Mouse (Mus musculus): ENCODE results near the gene Fam160b1.

Fam160b1 gene

GRCm38 (mm10) chr19:57360341-57361130 is at the start of gene Fam160b1:
Fam160b1 (plus strand) TSS chr19:57360680.
- DNase-seq (ENCODE audit: extremely low spot score, low read depth, low spot score), result no peak

GRCm38 (mm10) chr19:57313226-57313625 is 47.3 kb upstream of the Fam160b1 start:
- no peak for DNase-seq (ENCODE audit: extremely low spot score, low read depth, low spot score)

DNA sequence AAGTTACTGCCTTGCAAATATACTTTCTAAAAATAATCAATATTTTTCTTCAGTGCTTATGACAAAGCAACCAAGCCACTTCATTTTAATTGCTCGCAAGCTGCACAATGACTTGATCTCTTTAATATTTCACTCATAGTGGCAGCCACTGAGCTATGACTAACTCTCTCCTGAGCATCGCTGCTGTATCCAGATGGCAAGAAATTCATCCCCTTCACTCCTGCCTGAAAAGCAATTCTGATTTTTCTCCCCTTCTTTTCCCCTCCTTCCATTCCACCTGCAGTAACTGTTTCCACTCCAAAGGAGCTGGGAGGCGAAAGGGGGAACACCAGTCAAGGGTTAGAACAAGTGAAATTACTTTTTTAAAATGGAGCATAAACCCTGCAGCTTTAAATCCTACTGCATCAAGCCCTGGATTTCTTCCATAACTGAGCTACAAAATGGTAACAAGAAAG is 46.6 kb upstream of the Fam160b1 start:
- DNase-seq (ENCODE audit: extremely low spot score, low read depth, low spot score), result no peak

GRCm38 (mm10) chr19:57314346-57315012 is 46.0 kb upstream of the Fam160b1 start, which contains the start of gene Ablim1:
Ablim1 (minus strand) TSS chr19:57314919.
- DNase-seq (ENCODE audit: extremely low spot score, low read depth, low spot score), result no peak

DNA sequence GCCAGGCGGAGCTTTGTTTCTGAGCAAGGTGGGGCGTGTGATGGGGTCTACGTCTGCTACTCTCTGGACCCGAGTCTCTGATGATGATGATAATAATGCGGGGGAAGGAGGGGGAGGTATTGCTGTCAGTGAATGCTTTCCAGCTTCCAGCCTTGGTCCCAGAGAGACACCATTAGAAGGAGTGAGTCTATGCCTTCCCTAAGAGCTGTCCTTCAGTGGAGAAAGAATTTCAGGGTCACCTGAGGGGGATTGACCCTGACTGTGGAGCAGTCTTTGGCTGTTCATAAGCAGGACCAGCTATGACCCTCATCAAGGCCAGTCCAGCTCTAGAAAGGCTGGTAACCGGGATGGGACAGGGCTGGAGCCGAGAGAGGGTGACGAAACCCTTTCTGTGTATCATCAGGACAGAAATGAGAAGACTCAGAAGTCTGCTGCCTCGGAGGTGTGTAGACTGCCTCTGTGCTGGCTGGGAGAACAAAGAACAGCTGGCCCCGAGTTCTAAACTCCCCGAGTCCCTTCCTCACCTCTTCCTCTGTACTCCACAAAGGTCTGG is 45.4 kb upstream of the Fam160b1 start:
- DNase-seq (ENCODE audit: extremely low spot score, low read depth, low spot score), result no peak

- DNase-seq (ENCODE audit: extremely low spot score, low read depth, low spot score), result no peak
Measured at GRCm38 (mm10) chr19:57316597-57316996, 43.9 kb upstream of the Fam160b1 start.

DNA sequence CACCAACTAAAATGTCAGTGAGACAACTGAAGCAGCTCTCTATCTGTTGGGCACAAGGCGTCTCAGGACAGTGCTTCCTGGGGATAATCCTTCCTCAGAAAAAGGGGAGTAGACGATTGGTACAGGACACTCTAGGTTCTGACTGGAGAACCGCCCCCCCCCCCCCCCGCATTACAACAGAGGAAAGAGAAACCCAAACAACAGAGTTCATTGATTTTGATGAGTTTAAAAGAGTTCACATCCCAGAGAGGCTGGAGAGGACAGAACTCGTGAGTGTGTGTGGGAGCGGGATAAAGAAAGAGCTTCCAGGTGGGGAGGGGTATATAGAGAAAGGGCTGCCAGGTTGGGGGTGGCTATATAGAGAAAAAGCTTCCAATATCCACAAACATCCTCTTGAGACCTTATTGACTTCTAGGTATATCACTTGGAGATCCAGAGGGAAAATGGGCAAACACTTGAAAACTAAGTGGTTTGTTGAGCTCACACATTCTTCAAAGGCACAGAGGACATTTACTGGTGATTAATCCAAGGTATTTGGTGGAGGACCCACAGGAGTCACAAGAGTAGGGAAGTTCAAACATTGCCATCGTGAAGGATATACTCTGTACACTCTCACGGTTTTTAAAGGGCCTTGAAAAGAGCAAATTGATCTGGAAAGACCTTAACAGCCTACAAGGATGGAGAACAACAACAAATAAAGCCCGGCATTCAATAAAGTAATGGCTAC is 39.7 kb upstream of the Fam160b1 start:
- no peak for DNase-seq (ENCODE audit: extremely low spot score, low read depth, low spot score)

GRCm38 (mm10) chr19:57321839-57322238 is 38.6 kb upstream of the Fam160b1 start:
- DNase-seq (ENCODE audit: extremely low spot score, low read depth, low spot score), result no peak

- no peak for DNase-seq (ENCODE audit: extremely low spot score, low read depth, low spot score)
Measured at GRCm38 (mm10) chr19:57322491-57322890, 38.0 kb upstream of the Fam160b1 start.

DNA sequence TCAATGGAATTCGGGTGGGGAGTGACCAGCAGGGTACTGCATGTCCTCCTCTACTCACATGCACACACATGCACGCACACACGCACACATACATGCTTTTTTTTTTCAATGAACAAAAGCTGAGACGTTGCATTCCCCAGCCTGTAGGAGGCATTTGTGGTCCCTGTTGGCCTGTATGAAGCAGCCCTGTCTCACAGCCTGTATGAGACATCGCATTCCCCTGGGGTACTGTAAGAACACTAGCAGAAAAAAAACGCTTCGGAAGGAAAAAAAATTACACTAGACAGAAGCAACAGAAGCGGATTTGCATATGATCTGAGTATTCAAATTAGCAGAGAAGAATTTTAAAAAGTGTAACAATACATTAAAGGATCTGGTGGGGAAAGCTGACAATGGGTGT is 37.4 kb upstream of the Fam160b1 start:
- no peak for DNase-seq (ENCODE audit: extremely low spot score, low read depth, low spot score)

GRCm38 (mm10) chr19:57325748-57326300 is 34.7 kb upstream of the Fam160b1 start:
- no peak for DNase-seq (ENCODE audit: extremely low spot score, low read depth, low spot score)

DNA sequence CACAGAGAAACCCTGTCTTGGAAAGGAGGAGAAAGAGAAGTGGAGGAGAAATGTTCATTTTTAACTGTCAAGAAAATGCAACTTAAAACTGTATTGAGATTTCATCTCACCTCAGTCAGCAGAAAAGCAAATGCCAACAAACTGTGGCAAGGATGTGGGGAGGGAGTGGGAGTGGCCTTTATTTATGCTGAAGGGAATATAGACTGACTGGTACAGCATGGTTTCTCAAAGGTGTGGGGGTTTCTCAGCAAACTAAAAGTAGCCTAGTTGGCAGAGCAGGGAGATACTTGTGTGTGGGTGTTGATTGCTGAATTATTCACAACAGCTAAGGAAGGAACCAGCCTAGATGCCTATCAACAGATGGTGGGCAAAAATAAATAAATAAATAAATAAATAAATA is 32.8 kb upstream of the Fam160b1 start:
- no peak for DNase-seq (ENCODE audit: extremely low spot score, low read depth, low spot score)

- DNase-seq (ENCODE audit: extremely low spot score, low read depth, low spot score), result no peak
Measured at GRCm38 (mm10) chr19:57328269-57328668, 32.2 kb upstream of the Fam160b1 start.

DNA sequence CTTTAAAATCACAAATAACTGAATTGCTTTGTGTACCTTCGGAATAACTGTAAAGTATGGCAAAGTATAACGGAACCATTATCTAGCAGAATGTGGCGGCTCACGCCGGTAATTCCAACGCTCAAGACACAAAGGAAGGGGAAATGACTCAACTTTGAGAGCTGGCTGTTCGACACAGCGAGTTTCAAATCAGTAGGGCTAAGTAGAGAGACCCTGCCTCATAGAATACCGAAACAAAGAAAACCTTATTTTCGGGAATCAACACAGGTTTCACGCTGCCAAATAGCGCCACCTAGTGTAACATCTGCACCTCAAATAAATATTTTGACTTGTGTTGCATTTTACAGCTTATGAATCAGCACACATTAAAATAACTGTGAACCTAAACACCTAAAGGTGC is 31.7 kb upstream of the Fam160b1 start:
- DNase-seq (ENCODE audit: extremely low spot score, low read depth, low spot score), result no peak

GRCm38 (mm10) chr19:57330309-57330708 is 30.2 kb upstream of the Fam160b1 start:
- DNase-seq (ENCODE audit: extremely low spot score, low read depth, low spot score), result no peak

DNA sequence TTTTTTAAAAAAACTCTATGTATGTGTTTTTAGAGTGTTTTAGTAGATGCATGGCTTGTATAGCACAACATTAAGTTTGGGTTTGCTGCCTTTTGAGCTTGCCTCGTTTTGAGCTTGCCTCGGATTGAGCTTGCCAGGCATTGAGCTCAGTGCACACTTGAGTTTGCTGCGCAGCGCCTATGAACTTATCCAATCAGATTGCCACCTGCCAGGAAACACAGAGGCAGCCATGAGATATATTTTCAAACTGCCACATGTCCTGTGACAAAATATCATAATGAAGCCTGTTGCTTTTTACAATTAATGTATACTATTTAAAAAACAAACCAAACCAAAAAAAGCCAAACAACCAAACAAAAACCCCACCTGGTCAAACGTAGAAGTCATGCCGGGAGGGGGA is 29.2 kb upstream of the Fam160b1 start:
- no peak for DNase-seq (ENCODE audit: extremely low spot score, low read depth, low spot score)

DNA sequence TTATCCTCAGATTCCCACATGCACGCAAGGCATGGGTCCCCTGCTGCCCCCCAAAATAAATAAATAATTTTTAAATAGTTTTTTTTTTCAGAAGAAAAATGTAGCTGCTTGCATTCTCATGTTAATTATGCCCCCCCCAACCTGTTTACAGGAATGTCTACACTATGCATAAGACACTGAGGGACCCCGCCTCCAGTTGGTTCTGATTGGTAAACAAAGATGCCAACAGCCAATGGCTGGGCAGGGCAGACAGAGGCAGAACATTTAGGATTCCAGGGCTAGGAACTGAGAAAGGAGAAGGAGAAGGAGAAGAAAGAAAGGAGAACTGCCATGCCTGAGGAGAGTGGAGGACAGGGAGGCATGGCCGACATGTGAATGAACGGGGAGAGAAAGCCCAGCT is 27.1 kb upstream of the Fam160b1 start:
- no peak for DNase-seq (ENCODE audit: extremely low spot score, low read depth, low spot score)

- DNase-seq (ENCODE audit: extremely low spot score, low read depth, low spot score), result no peak
Measured at GRCm38 (mm10) chr19:57335135-57335534, 25.3 kb upstream of the Fam160b1 start.

DNA sequence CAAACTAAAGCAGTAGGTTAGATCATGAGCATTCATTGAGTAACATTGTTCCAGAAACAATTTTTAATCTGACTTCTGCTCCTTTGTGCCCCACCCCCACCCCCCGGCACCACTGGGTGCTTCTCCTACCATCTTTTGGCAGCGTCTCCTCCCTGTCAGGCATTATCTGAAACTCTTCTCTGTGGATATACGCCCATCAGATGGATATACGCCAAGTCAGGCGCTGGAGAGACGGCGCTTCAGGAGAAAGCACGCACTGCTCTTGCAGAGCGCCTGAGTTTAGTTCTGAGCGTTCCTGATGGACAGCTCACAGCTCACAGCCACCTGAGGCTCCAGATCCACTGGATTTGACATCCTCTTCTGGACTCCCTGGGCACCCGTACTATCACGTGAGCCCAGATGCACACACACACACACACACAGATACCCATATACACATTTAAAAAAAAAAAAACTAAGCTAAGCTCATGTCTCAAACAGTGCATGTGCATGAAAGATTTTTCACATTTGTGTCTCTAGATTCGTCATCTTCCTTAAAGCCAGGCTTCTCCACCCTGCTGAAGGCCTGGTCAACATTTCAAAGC is 21.1 kb upstream of the Fam160b1 start:
- no peak for DNase-seq (ENCODE audit: extremely low spot score, low read depth, low spot score)

DNA sequence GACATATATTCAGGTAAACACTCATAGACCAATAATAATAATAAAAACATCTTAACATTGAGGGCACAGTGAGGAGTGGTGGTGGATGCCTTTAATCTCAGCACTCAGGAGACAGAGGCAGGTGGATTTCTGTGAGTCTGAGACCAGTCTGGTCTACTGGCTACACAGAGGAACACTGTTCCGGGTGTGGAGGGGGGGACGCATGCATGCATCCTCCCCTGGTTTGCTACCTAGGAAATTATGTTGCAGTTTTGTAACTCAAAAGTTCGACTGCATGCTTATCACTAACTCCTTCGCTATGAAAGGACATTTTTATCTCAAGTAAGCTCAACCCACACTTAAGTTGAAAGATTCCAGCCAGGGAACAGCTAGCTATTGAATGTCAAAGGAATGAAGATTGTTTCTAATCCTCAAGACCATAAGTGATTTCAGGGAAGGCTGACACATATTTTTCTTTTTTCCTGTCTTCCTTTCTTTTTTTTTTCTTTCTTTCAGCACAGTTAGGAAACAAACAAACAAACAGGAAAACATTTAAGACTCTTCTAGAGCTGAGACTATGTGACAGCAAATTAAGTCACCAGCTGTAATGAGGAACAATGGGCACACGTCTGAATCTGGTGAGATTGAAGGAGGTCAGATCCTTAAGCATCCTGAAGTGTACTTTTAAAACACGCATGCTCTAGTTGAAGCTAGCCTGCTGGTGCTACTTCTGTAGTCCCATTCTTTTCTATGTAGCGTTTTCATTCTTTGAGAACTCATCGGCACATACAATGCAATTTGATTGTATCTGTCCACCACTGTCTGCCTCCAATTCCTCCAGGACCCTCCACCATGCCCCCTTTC is 19.4 kb upstream of the Fam160b1 start:
- DNase-seq (ENCODE audit: extremely low spot score, low read depth, low spot score), result no peak
